Comparison of ENCODE assay signal across 11 mouse cellular contexts in the genomic region with DNA sequence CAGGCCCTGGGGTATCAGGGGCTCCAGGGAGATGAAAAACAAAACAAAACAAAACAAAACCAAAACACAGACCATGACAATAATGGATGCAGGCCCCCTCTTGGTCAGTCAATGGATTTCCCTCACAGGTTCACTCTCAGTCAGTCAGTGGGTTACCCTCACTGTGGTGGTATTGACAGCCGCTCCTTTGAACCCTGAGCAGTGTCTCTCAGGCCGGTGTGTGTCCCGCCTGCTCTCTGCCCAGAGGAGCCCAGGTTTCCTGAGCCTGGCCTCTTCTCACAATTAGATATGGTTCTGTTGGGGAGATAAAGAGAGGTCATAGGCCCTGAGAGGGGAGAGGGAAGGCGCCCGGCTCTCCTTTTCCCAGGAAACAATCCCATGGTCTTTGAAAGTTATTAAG.
DNase-seq lines count a peak whose midpoint lies in the region; ATAC-seq and TF ChIP-seq lines count a peak whose summit lies in the region.
"Had no signal": no experiment of that assay in that cellular context is flagged by ENCODE, and none has a peak within 500 bp of the region (broad histone marks: within the 10 kb centered on the region; RNA-seq: fewer than 3 reads in every experiment).

No protein-coding gene starts in this region.

- H3K4me2 ChIP-seq in intestine, embryonic 15.5 days (replicated peaks): no peak overlapping the region
- H3K4me2 ChIP-seq in intestine, postnatal 0 days (replicated peaks; ENCODE audit: low read depth): no peak overlapping the region
- H3K4me2 ChIP-seq in neural tube, embryonic 12.5 days (replicated peaks): no peak overlapping the region
- H3K4me2 ChIP-seq: hindbrain, embryonic 15.5 days had no signal

- peak; percentile 48 for DNase-seq in embryo, embryonic 10.5 days (ENCODE audit: low spot score)
- DNase-seq in embryo, embryonic 9.5 days (ENCODE audit: extremely low spot score): no peak
- DNase-seq in neural tube, embryonic 10.5 days (ENCODE audit: extremely low spot score, low spot score): no peak
- no peak for DNase-seq in urinary bladder, postnatal 25 days (ENCODE audit: low spot score)

- no peak for TF ChIP-seq CTCF in intestine, postnatal 0 days (IDR thresholded peaks at IDR 0.05; ENCODE audit: low read depth)

- peaks cover 16% of the 10 kb centered on the region; the same call in 1 of the 2 replicates for H3K4me1 ChIP-seq in intestine, embryonic 15.5 days (replicated peaks)
- H3K4me1 ChIP-seq in intestine, postnatal 0 days (replicated peaks; ENCODE audit: control insufficient read depth, insufficient read depth, low read length): no peaks in the 10 kb centered on the region
- H3K4me1 ChIP-seq in neural tube, embryonic 12.5 days: peaks cover 8% of the 10 kb centered on the region; the same call in 1 of the 2 replicates

- H3K9ac ChIP-seq in intestine, embryonic 15.5 days: no peak overlapping the region
- no peak overlapping the region for H3K9ac ChIP-seq in intestine, postnatal 0 days (ENCODE audit: low read depth, low read length)
- no peak overlapping the region for H3K9ac ChIP-seq in neural tube, embryonic 12.5 days
- H3K9ac ChIP-seq: hindbrain, embryonic 15.5 days had no signal

- peak overlapping the region; percentile 18; the same call in 1 of the 2 replicates for H3K27ac ChIP-seq in intestine, embryonic 15.5 days
- no peak overlapping the region for H3K27ac ChIP-seq in intestine, postnatal 0 days (ENCODE audit: low read depth, low read length)
- H3K27ac ChIP-seq in neural tube, embryonic 12.5 days: no peak overlapping the region
- H3K27ac ChIP-seq: hindbrain, embryonic 15.5 days; layer of hippocampus, adult 2 months had no signal

- peak; percentile 21; the same call in 1 of the 2 replicates for ATAC-seq in intestine, embryonic 15.5 days
- ATAC-seq in intestine, postnatal 0 days: no peak
- 0 out of 2 replicates have a peak, but pooled peaks have one; percentile 22 for ATAC-seq in neural tube, embryonic 12.5 days (ENCODE audit: low FRiP score, low read depth)
- ATAC-seq: midbrain, embryonic 16.5 days had no signal

- no peaks in the 10 kb centered on the region for H3K36me3 ChIP-seq in intestine, embryonic 15.5 days
- no peaks in the 10 kb centered on the region for H3K36me3 ChIP-seq in intestine, postnatal 0 days (ENCODE audit: control insufficient read depth, insufficient read depth)
- H3K36me3 ChIP-seq in neural tube, embryonic 12.5 days: no peaks in the 10 kb centered on the region
- H3K36me3 ChIP-seq: G1E; hindbrain, embryonic 15.5 days had no signal

- no peaks in the 10 kb centered on the region for H3K9me3 ChIP-seq in intestine, embryonic 15.5 days
- no peaks in the 10 kb centered on the region for H3K9me3 ChIP-seq in intestine, postnatal 0 days (ENCODE audit: control insufficient read depth)
- no peaks in the 10 kb centered on the region for H3K9me3 ChIP-seq in neural tube, embryonic 12.5 days
- H3K9me3 ChIP-seq: G1E; hindbrain, embryonic 15.5 days had no signal

- no peak overlapping the region for H3K4me3 ChIP-seq in intestine, embryonic 15.5 days (replicated peaks)
- no peak overlapping the region for H3K4me3 ChIP-seq in intestine, postnatal 0 days (ENCODE audit: low read depth, low read length)
- no peak overlapping the region for H3K4me3 ChIP-seq in neural tube, embryonic 12.5 days
- H3K4me3 ChIP-seq: hindbrain, embryonic 15.5 days; layer of hippocampus, adult 2 months had no signal

- no peaks in the 10 kb centered on the region for H3K27me3 ChIP-seq in intestine, embryonic 15.5 days (replicated peaks)
- no peaks in the 10 kb centered on the region for H3K27me3 ChIP-seq in intestine, postnatal 0 days (replicated peaks; ENCODE audit: control insufficient read depth, insufficient read depth, low read length)
- H3K27me3 ChIP-seq in neural tube, embryonic 12.5 days (replicated peaks): no peaks in the 10 kb centered on the region
- H3K27me3 ChIP-seq: hindbrain, embryonic 15.5 days had no signal

- 46% methylated on average over 5 of the region's 5 CpGs for WGBS in intestine, embryonic 15.5 days
- WGBS in intestine, postnatal 0 days: 23% methylated on average over 5 of the region's 5 CpGs
- 19% methylated on average over 5 of the region's 5 CpGs for WGBS in neural tube, embryonic 12.5 days
